ENCODE assay signal across 14 mouse cellular contexts in genomic region chr19:42922610-42923009, GRCm38 (mm10).
DNase-seq lines count a peak whose midpoint lies in the region; ATAC-seq and TF ChIP-seq lines count a peak whose summit lies in the region.
"Had no signal": no experiment of that assay in that cellular context is flagged by ENCODE, and none has a peak within 500 bp of the region (broad histone marks: within the 10 kb centered on the region; RNA-seq: fewer than 3 reads in every experiment).

No protein-coding gene starts in this region.

- no peak for TF ChIP-seq CTCF in lung, adult 2 months (IDR thresholded peaks at IDR 0.05; ENCODE audit: insufficient read depth, low read length)

- H3K4me1 ChIP-seq in heart, embryonic 11.5 days (ENCODE audit: control insufficient read depth, insufficient read depth, low read length), result no peaks in the 10 kb centered on the region
- H3K4me1 ChIP-seq in lung, embryonic 15.5 days, result peaks cover 8% of the 10 kb centered on the region; the same call in 1 of the 2 replicates
- H3K4me1 ChIP-seq in lung, adult 2 months (ENCODE audit: control insufficient read depth, insufficient read depth, low read length), result no peaks in the 10 kb centered on the region
- H3K4me1 ChIP-seq: hindbrain, embryonic 13.5 days; neural tube, embryonic 13.5 days had no signal

- DNase-seq in heart, postnatal 10 days, result peak; percentile 20 to 24
- DNase-seq in lung, adult 2 months, result no peak
- DNase-seq in kidney, postnatal 10 days, result peak; percentile 73
- DNase-seq in lung, postnatal 14 days, result peak; percentile 8
- DNase-seq in layer of hippocampus, postnatal 10 days (ENCODE audit: low spot score in 2 of 2), result no peak
- no peak for DNase-seq in layer of hippocampus, adult 8-10 months (ENCODE audit: low spot score in 2 of 2)
- DNase-seq: liver; right cerebral cortex, adult 18-20 months had no signal

- H3K9ac ChIP-seq in heart, embryonic 11.5 days (ENCODE audit: low read depth, low read length), result no peak overlapping the region
- H3K9ac ChIP-seq in lung, embryonic 15.5 days, result no peak overlapping the region
- H3K9ac ChIP-seq: hindbrain, embryonic 13.5 days; neural tube, embryonic 13.5 days had no signal

- no peak for TF ChIP-seq POLR2A in lung, adult 2 months (IDR thresholded peaks at IDR 0.05; ENCODE audit: borderline replicate concordance, extremely low read depth, low read depth, low read length)

- H3K27ac ChIP-seq in heart, embryonic 11.5 days (ENCODE audit: low read depth, low read length), result no peak overlapping the region
- H3K27ac ChIP-seq in lung, embryonic 15.5 days, result peak overlapping the region; percentile 83
- H3K27ac ChIP-seq: hindbrain, embryonic 13.5 days; neural tube, embryonic 13.5 days had no signal

- no peaks in the 10 kb centered on the region for H3K27me3 ChIP-seq in heart, embryonic 11.5 days (ENCODE audit: control insufficient read depth, insufficient read depth, low read length)
- no peaks in the 10 kb centered on the region for H3K27me3 ChIP-seq in lung, embryonic 15.5 days
- H3K27me3 ChIP-seq: hindbrain, embryonic 13.5 days; neural tube, embryonic 13.5 days had no signal

- H3K4me2 ChIP-seq in heart, embryonic 11.5 days, result no peak overlapping the region
- H3K4me2 ChIP-seq in lung, embryonic 15.5 days, result no peak overlapping the region
- H3K4me2 ChIP-seq: hindbrain, embryonic 13.5 days; neural tube, embryonic 13.5 days had no signal

- WGBS in heart, embryonic 11.5 days (ENCODE audit: insufficient replicate concordance), result 70% methylated on average over 3 of the region's 3 CpGs
- WGBS in lung, embryonic 15.5 days, result 25% methylated on average over 3 of the region's 3 CpGs
- 47% methylated on average over 3 of the region's 3 CpGs for WGBS in lung, adult 2 months

- intact Hi-C loops in heart, postnatal 10 days (cut with DNase I), result no loop called here

- no peaks in the 10 kb centered on the region for H3K36me3 ChIP-seq in heart, embryonic 11.5 days (ENCODE audit: control insufficient read depth, insufficient read depth, low read length)
- no peaks in the 10 kb centered on the region for H3K36me3 ChIP-seq in lung, embryonic 15.5 days
- H3K36me3 ChIP-seq: hindbrain, embryonic 13.5 days; neural tube, embryonic 13.5 days had no signal

- ATAC-seq in heart, embryonic 11.5 days (replicated peaks; ENCODE audit: insufficient number of reproducible peaks, low FRiP score, low TSS enrichment), result no peak
- ATAC-seq in lung, embryonic 15.5 days (ENCODE audit: borderline replicate concordance, extremely low read depth, low FRiP score, low TSS enrichment), result peak; percentile 83; the same call in 1 of the 2 replicates
- ATAC-seq: forebrain, embryonic 16.5 days had no signal

- no peak overlapping the region for H3K4me3 ChIP-seq in heart, embryonic 11.5 days (ENCODE audit: low read depth, low read length)
- H3K4me3 ChIP-seq in lung, embryonic 15.5 days, result no peak overlapping the region
- H3K4me3 ChIP-seq in lung, adult 2 months (replicated peaks; ENCODE audit: extremely low read depth, low read depth, low read length), result no peak overlapping the region
- H3K4me3 ChIP-seq: erythroblast, embryonic 14.5 days; hindbrain, embryonic 13.5 days; neural tube, embryonic 13.5 days had no signal

- no peaks in the 10 kb centered on the region for H3K9me3 ChIP-seq in heart, embryonic 11.5 days (replicated peaks; ENCODE audit: control insufficient read depth, low read length)
- no peaks in the 10 kb centered on the region for H3K9me3 ChIP-seq in lung, embryonic 15.5 days
- H3K9me3 ChIP-seq: hindbrain, embryonic 13.5 days; neural tube, embryonic 13.5 days had no signal

Comparison
In these comparisons a context has a peak if more than half of its experiments do, and no peak if none do; other contexts are left out.
1. DNase-seq: peak in heart, postnatal 10 days (2 of 2), kidney, postnatal 10 days (single experiment) and lung, postnatal 14 days (single experiment); none in lung, adult 2 months (single experiment), layer of hippocampus, postnatal 10 days (0 of 2) and layer of hippocampus, adult 8-10 months (0 of 2).